Mouse (Mus musculus) neural tube, embryonic 12.5 days (tissue): ENCODE data around the gene Lsm14a. TPM values are rescaled to one million over a fixed set of nuclear protein-coding genes. Genes with fewer than 3 reads are reported as not detected.
"Not testable (repeated sequence)": the region's sequence is repeated elsewhere in the genome, so short reads cannot be mapped to it uniquely, and the experiment has no call there.

Source experiments
- ATAC-seq: fragments of 200-750 bp; cut with Nextera tagmentation; 2 replicates; pipeline ENCODE4 v1.8.0; 2017; ENCODE audit warnings: low read depth, mild to moderate bottlenecking, moderate TSS enrichment, moderate library complexity; ENCODE audit not compliant: low FRiP score
- H3K27ac ChIP-seq: fragments of 300-500 bp; sonication (generic); 2 replicates; pipeline ENCODE4 v1.5.1; 2016
- H3K27me3 ChIP-seq: fragments of 300-500 bp; sonication (generic); replicated peaks from 2 replicates; pipeline ENCODE4 v1.6.1; 2016; ENCODE audit warnings: mild to moderate bottlenecking
- H3K36me3 ChIP-seq: fragments of 300-500 bp; sonication (generic); 2 replicates; pipeline ENCODE4 v1.6.1; 2016; ENCODE audit warnings: mild to moderate bottlenecking
- H3K4me1 ChIP-seq: fragments of 300-500 bp; sonication (generic); 2 replicates; pipeline ENCODE4 v1.6.1; 2016
- H3K4me2 ChIP-seq: fragments of 300-500 bp; sonication (generic); replicated peaks from 2 replicates; pipeline ENCODE4 v1.6.1; 2016; ENCODE audit warnings: mild to moderate bottlenecking
- H3K4me3 ChIP-seq: fragments of 300-500 bp; sonication (generic); 2 replicates; pipeline ENCODE4 v1.5.1; 2016
- H3K9ac ChIP-seq: fragments of 300-500 bp; sonication (generic); 2 replicates; pipeline ENCODE4 v1.6.1; 2016; ENCODE audit warnings: mild to moderate bottlenecking
- H3K9me3 ChIP-seq: fragments of 300-500 bp; sonication (generic); 2 replicates; pipeline ENCODE4 v1.6.1; 2016; ENCODE audit warnings: mild to moderate bottlenecking
- WGBS: fragments of 180-500 bp; shearing (Covaris S2); methylation state at CpG from one replicate; pipeline ENCODE4 v1.1.7; 2016; 5-methylcytosine and 5-hydroxymethylcytosine counted together
- polyA plus RNA-seq: library from polyadenylated mRNA; unstranded; fragments of >200 nt; fragmentation: Nextera tagmentation; extraction: Ambion mirVana; gene quantifications from 2 replicates; pipeline ENCODE4 v1.2.1, GENCODE M21; 2016

Gene Lsm14a
- polyA plus RNA-seq, 1 experiment from 2014 or later, result 101 TPM

- no peak for ATAC-seq
- H3K4me3 ChIP-seq, result no peak overlapping the region
- no peak overlapping the region for H3K9ac ChIP-seq
- H3K27ac ChIP-seq, result no peak overlapping the region
- H3K27me3 ChIP-seq, result no peaks in the 10 kb centered on the region
- H3K9me3 ChIP-seq, result no peaks in the 10 kb centered on the region
- 91% methylated on average over 1 of the region's 1 CpGs for WGBS
- no peaks in the 10 kb centered on the region for H3K4me1 ChIP-seq
- peaks cover 76% of the 10 kb centered on the region for H3K36me3 ChIP-seq
- H3K4me2 ChIP-seq, result no peak overlapping the region
Observed at GRCm38 (mm10) chr7:34348011-34348410, 45.1 kb downstream of the Lsm14a start.

GRCm38 (mm10) chr7:34347041-34347440 lies 46.1 kb downstream of the Lsm14a start:
- H3K9me3 ChIP-seq, result no peaks in the 10 kb centered on the region
- no peak overlapping the region for H3K4me2 ChIP-seq
- H3K36me3 ChIP-seq, result peaks cover 79% of the 10 kb centered on the region
- no peaks in the 10 kb centered on the region for H3K4me1 ChIP-seq
- no peak overlapping the region for H3K27ac ChIP-seq
- H3K9ac ChIP-seq, result no peak overlapping the region
- H3K4me3 ChIP-seq, result no peak overlapping the region
- ATAC-seq, result no peak
- H3K27me3 ChIP-seq, result no peaks in the 10 kb centered on the region
- WGBS, result 93% methylated on average over 3 of the region's 3 CpGs

GRCm38 (mm10) chr7:34346505-34346904 lies 46.6 kb downstream of the Lsm14a start:
- H3K36me3 ChIP-seq, result peaks cover 79% of the 10 kb centered on the region
- H3K4me2 ChIP-seq, result no peak overlapping the region
- H3K27ac ChIP-seq, result no peak overlapping the region
- no peaks in the 10 kb centered on the region for H3K9me3 ChIP-seq
- no peak overlapping the region for H3K4me3 ChIP-seq
- H3K4me1 ChIP-seq, result no peaks in the 10 kb centered on the region
- ATAC-seq, result no peak
- H3K27me3 ChIP-seq, result no peaks in the 10 kb centered on the region
- 93% methylated on average over 4 of the region's 4 CpGs for WGBS
- H3K9ac ChIP-seq, result no peak overlapping the region

GRCm38 (mm10) chr7:34342040-34342793 lies 50.9 kb downstream of the Lsm14a start:
- no peaks in the 10 kb centered on the region for H3K9me3 ChIP-seq
- H3K36me3 ChIP-seq, result peaks cover 52% of the 10 kb centered on the region
- H3K4me1 ChIP-seq, result no peaks in the 10 kb centered on the region
- no peak overlapping the region for H3K4me3 ChIP-seq
- H3K27ac ChIP-seq, result no peak overlapping the region
- H3K27me3 ChIP-seq, result no peaks in the 10 kb centered on the region
- H3K9ac ChIP-seq, result no peak overlapping the region
- 90% methylated on average over 10 of the region's 10 CpGs for WGBS
- no peak overlapping the region for H3K4me2 ChIP-seq
- ATAC-seq, result no peak

- ATAC-seq, result no peak
- Histone ChIP-seq H3K27ac (no peak overlapping the region), H3K36me3 (peaks cover 47% of the 10 kb centered on the region), H3K4me3 (no peak overlapping the region), H3K4me2 (no peak overlapping the region), H3K9me3 (peaks cover 6% of the 10 kb centered on the region; the same call in 1 of the 2 replicates), H3K27me3 (no peaks in the 10 kb centered on the region), H3K4me1 (no peaks in the 10 kb centered on the region), H3K9ac (no peak overlapping the region)
- WGBS, result 92% methylated on average over 5 of the region's 5 CpGs
Observed at GRCm38 (mm10) chr7:34340841-34341240, 52.3 kb downstream of the Lsm14a start.

GRCm38 (mm10) chr7:34339164-34339489 lies 54.0 kb downstream of the Lsm14a start:
- Histone ChIP-seq H3K9ac (no peak overlapping the region), H3K9me3 (peaks cover 6% of the 10 kb centered on the region; the same call in 1 of the 2 replicates), H3K4me3 (no peak overlapping the region), H3K27ac (no peak overlapping the region), H3K27me3 (no peaks in the 10 kb centered on the region), H3K36me3 (peaks cover 37% of the 10 kb centered on the region), H3K4me1 (no peaks in the 10 kb centered on the region), H3K4me2 (no peak overlapping the region)
- no peak for ATAC-seq
- 78% methylated on average over 5 of the region's 5 CpGs for WGBS

- 79% methylated on average over 9 of the region's 9 CpGs for WGBS
- H3K27ac ChIP-seq, result no peak overlapping the region
Observed at GRCm38 (mm10) chr7:34338445-34339163, 54.5 kb downstream of the Lsm14a start.

GRCm38 (mm10) chr7:34337268-34337667 lies 55.8 kb downstream of the Lsm14a start:
- H3K36me3 ChIP-seq, result peaks cover 21% of the 10 kb centered on the region
- H3K27ac ChIP-seq, result no peak overlapping the region
- no peak overlapping the region for H3K4me2 ChIP-seq
- WGBS, result 94% methylated on average over 2 of the region's 2 CpGs
- H3K4me1 ChIP-seq, result no peaks in the 10 kb centered on the region
- H3K9me3 ChIP-seq, result peaks cover 6% of the 10 kb centered on the region; the same call in 1 of the 2 replicates
- no peak overlapping the region for H3K9ac ChIP-seq
- no peak for ATAC-seq
- H3K27me3 ChIP-seq, result no peaks in the 10 kb centered on the region
- H3K4me3 ChIP-seq, result no peak overlapping the region

More at GRCm38 (mm10) chr7:34338445-34339163, 54.5 kb downstream of the Lsm14a start:
- Histone ChIP-seq H3K9me3 (peaks cover 6% of the 10 kb centered on the region; the same call in 1 of the 2 replicates), H3K9ac (no peak overlapping the region), H3K27me3 (no peaks in the 10 kb centered on the region), H3K4me3 (no peak overlapping the region), H3K4me1 (no peaks in the 10 kb centered on the region), H3K36me3 (peaks cover 33% of the 10 kb centered on the region), H3K4me2 (no peak overlapping the region)
- no peak for ATAC-seq

- H3K27me3 ChIP-seq, H3K9me3 ChIP-seq, H3K9ac ChIP-seq, H3K27ac ChIP-seq, H3K4me3 ChIP-seq, ATAC-seq, H3K4me2 ChIP-seq, H3K4me1 ChIP-seq: not testable (repeated sequence)
- 91% methylated on average over 1 of the region's 1 CpGs for WGBS
- peaks cover 15% of the 10 kb centered on the region for H3K36me3 ChIP-seq
Observed at GRCm38 (mm10) chr7:34336545-34336944, 56.6 kb downstream of the Lsm14a start.

GRCm38 (mm10) chr7:34327493-34327892 lies 65.6 kb downstream of the Lsm14a start:
- Histone ChIP-seq H3K36me3 (no peaks in the 10 kb centered on the region), H3K9ac (no peak overlapping the region), H3K27me3 (no peaks in the 10 kb centered on the region), H3K4me2 (no peak overlapping the region), H3K4me3 (no peak overlapping the region), H3K27ac (no peak overlapping the region), H3K4me1 (no peaks in the 10 kb centered on the region), H3K9me3 (peaks cover 8% of the 10 kb centered on the region)
- WGBS, result 62% methylated on average over 3 of the region's 3 CpGs
- no peak for ATAC-seq

- Histone ChIP-seq H3K27me3 (no peaks in the 10 kb centered on the region), H3K27ac (no peak overlapping the region)
- 94% methylated on average over 1 of the region's 1 CpGs for WGBS
Observed at GRCm38 (mm10) chr7:34324857-34325256, 68.3 kb downstream of the Lsm14a start.

GRCm38 (mm10) chr7:34324005-34324404 lies 69.1 kb downstream of the Lsm14a start:
- H3K27me3 ChIP-seq, result no peaks in the 10 kb centered on the region
- peaks cover 5% of the 10 kb centered on the region for H3K4me1 ChIP-seq
- 90% methylated on average over 2 of the region's 2 CpGs for WGBS
- no peaks in the 10 kb centered on the region for H3K36me3 ChIP-seq
- no peak overlapping the region for H3K27ac ChIP-seq
- H3K9me3 ChIP-seq, result peaks cover 8% of the 10 kb centered on the region
- no peak for ATAC-seq
- H3K9ac ChIP-seq, result no peak overlapping the region
- H3K4me3 ChIP-seq, result no peak overlapping the region
- no peak overlapping the region for H3K4me2 ChIP-seq

More at GRCm38 (mm10) chr7:34324857-34325256, 68.3 kb downstream of the Lsm14a start:
- H3K4me1 ChIP-seq, result peaks cover 4% of the 10 kb centered on the region
- H3K9ac ChIP-seq, result no peak overlapping the region
- peaks cover 8% of the 10 kb centered on the region for H3K9me3 ChIP-seq
- H3K36me3 ChIP-seq, result no peaks in the 10 kb centered on the region
- H3K4me2 ChIP-seq, result no peak overlapping the region
- ATAC-seq, result no peak
- no peak overlapping the region for H3K4me3 ChIP-seq
